Mouse (Mus musculus): ENCODE measurements around the gene Dok3.

The Dok3 gene

DNA sequence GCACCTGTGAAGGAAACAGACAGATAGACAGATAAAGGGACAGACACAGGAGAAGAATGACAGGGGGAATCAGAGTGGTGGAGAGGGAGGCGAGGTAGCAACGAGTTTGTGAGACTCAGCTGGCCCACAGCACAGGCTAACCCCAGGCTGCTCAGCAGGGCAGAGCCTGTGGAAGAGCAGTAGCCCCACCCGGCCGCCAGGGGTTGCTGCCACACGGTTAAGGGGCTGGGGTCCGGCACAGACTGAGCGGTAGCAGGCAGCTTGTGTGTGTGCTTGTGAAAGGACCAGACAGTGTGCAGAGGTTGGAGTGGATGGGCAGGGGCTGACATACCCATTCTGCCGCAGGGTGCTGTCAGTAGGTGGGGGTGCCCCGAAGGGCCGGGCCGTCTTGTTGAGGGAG lies 21.2 kb downstream of the Dok3 start:
- no peak for DNase-seq (ENCODE audit: low spot score)

DNA sequence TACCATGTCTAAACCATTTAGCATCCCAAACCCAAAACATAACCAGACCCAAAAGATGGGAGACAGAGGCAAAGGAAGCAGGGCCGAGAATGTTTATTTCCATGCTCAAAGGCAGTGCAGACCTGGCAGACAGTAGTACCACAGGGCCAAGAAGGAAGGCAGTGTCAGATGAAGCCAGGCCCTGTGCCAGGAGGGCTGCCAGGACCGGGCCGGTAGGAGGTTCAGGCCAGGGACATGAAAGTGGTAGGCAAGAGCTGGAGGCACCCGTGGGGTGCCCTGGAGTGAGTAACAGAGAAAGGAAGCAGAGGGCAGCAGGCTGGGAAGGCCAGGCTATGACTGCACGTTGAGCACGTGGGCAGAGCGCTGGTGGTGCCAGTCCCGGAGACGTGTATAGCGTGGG lies 22.4 kb downstream of the Dok3 start:
- no peak for DNase-seq (ENCODE audit: low spot score)

DNA sequence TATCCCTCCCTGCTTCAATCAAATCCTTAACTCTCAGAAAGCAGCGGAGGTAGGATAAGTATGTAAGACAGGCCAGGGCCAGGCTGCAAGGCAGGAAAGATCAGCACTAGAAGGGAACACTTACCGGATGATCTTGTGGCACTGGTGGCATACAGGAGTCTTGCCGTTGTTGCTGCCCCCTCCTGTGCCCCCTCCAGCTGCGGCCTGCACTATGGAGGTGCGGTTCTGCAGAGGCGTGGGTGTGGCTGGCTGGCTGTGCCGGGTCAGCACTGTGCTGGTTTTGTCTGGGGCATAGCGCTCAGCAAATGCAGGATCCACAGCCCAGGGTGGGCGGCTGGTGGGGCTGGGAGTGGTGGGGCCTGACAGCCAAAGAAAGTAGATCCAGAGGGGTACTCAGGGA lies 23.3 kb downstream of the Dok3 start:
- no peak for DNase-seq (ENCODE audit: low spot score)

DNA sequence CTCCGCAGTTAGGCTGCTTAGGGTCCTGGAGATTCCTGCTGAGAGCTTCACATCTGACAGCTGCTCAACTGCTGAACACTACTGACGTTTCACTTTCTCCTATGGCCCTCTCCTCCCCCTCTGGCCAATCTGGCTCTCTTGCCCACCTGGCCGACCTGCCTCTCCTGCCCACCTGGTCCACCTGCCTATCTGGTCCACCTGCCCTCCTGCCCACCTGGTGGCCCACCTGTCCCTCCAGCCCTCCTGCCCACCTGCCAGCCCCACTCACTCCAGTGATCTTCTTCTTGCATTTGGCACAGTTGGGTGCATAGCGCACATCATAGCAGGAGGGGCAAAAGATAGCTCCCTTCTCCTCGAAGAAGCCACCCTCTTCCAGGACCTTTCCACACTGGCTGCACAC lies 24.7 kb downstream of the Dok3 start:
- no peak for DNase-seq (ENCODE audit: low spot score)

DNA sequence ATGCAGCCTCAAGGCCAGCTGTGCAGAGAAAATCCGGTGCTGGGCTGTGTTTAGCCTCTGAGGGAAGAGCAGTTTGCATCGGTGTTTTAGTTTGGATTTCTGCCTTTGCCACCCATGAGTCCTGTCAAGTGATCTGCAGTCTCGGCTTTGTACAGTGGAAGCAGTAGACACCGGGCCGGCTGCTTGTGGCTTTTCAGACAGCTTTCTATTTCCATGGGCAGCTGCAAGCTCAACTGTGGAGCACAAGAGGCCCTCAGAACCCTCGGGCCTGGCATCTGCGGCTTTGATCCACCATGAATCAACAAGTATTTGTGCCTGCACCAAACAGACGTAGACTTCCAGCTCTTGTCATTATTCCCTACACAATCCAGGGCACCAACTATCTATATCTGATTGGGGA lies 26.7 kb downstream of the Dok3 start:
- DNase-seq (ENCODE audit: low spot score) = no peak

DNA sequence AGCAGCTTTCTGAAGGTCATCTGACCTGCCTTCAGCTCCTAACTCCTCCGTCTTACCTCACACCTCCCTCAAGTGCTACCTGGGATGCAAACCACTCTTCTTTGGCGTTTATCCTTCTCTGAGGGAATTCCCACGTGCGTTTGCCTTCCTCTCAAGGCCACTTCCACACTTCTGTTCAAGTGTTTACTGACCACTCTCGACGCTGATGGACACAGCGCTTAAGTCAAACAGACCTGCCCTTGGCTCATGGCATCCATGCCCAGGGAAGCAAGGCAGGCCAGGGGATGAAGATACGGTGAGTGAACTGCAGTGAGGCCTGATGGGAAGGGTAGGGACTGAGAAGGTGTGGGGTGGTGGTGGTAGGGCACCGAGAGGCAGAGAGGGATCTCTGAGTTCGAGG lies 28.5 kb downstream of the Dok3 start:
- no peak for DNase-seq (ENCODE audit: low spot score)

DNA sequence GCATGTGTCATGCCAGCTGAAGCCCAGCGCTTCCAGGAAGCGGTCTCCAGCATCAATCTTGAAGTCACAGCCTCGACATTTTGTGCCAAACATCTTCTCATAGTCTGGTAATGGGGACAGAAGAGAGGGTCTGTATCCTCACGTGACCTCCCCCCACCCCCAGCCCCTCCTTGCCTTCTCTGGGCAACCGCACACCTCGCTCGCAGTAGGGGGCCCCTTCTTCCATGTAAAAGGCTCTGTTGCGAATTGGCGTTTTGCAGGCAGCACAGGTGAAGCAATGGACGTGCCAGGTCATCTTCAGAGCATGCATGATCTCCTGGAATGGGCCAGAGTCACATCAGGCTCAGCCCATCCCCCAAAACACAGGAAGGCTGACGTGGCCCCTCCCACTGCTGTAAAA lies 30.2 kb downstream of the Dok3 start:
- no peak for DNase-seq (ENCODE audit: low spot score)

DNA sequence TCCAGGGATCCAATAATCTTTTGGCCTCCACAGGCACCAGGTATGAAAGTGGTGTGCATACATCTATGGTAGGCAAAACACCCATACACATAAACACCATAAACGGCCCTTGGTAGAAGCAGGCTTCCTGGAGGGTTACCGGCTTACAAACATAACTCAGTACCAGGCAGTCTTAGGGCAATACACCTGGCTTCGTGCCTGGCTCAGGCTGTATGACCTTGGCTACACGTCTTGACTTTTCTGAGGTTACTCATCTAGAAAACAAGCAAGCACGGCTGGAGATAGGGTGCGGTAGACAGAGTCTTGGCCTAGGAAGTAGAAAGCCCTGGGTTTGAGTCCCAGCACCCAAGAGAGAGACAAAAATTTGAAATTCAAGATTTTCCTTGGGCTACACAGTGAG lies 32.4 kb downstream of the Dok3 start:
- DNase-seq (ENCODE audit: low spot score) = no peak

DNA sequence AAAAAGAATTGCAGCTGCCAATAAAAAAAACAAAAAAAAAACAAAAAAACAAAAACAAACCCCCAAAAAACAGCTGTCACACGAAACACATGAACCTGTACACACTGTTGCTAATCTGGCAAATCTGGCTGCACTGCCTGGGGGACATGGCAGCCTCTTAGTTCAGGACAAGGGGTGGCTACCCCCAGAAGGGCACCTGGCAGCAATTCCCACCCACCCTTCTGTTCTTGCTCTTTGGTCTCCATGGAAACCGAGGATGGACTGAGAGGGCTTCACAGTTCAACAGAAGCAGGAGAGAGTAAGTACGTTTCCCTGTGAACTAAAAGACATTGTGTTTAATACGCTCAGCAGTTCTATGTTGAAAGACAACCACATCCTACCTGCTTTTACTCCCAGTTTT lies 33.4 kb downstream of the Dok3 start:
- no peak for DNase-seq (ENCODE audit: low spot score)

DNA sequence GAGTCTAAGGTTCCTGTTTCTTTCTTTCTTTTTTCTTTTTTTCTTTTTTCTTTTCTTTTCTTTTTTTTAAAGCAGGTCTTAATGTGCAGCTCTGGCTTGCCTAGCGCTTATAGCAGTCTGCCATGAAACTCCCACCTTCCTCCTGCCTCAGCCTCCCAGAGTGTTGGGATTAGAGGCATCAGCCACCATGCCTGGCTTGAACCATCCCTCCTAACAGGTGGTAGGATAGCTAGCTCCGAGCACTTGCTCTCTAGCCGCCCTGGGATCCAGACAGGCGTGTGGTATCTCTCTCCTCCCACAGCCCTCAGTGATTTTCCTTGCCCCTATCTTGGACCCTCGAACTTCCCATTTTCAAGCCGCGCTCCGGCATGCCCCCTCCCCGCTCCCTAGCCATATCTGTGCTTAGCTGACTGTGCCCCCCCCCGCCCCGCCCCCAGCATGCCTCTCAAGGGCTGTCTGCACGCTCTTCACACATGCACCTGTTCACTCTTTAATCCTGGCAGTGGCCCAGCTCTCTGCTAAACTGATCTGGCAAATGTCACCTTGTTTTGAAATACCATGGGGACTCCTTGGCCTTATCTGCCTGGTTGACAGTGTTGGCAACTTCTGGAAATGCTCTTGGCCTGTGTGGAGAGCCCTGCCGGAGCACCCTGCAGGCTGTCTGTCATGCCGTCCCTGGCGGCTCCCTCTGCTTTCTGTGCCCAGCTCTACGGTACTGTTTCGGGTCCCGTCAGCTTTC lies 34.0 kb downstream of the Dok3 start:
- DNase-seq (ENCODE audit: low spot score) = no peak

DNA sequence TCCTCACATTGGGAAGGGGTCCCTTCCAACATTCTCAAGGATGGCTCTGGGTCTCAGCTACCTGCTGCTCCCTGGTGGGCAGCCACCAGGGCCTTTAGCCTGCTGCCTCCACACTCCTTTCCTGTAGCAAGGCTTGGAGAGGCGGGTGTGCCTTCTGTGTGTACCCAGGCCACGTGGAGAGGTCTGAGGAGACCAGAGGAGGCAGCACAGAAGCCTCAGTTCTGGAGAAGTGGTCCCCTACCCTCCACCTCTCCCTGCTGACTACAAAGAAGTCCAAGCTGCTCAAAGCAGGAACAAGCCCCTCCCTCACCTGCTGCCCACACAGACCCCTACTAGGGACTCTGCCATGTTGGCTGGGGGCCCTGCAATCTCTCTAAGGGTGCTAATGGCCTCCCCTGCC lies 34.8 kb downstream of the Dok3 start:
- DNase-seq (ENCODE audit: low spot score) = no peak

DNA sequence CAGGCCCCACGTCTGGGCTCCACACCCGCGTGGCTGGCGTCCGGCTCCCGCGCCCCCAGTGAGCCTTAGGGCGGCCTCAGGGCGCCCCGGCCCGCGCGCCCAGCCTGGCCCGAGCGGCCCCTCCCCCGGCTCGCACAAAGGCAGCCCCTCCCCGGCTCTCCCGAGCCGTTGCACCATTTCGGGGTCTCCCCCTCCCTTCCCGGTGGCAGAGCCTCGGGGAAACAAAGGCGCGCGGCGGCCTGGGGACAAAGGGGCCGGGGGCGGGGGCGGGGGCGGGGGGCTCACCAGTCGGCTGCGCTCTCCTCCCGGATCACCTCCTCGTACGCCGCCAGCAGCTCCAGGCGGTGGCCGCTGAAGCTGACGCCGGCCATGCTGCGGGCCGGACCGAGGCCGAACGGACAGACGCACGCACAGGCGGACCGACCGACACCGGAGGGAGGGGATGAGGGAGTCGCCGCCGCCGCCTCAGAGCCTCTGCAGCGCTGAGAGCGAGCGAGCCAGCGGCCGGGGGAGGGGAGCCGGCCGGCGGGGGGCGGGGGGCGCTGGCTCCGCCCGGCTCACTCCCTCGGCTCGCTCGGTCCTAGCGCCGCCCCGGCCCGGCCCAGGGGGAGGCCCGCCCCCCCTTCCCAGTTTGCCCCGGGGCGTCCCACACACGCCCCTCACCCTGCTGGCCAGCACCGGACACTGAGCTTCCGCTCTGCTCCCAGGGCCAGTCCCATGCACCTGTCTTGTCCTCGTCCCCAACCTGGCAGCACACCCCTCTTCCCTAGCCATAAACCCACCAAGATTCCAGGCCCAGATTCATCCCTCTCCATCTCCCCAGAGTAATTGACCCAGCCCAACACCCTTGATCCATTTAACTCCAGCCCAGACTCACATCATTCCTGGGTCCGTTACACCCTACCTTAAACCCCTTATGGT lies 41.3 kb downstream of the Dok3 start, which contains the start of gene Dbn1:
Gene Dbn1 (minus strand): TSS at position 534 of the 921 bp plus-strand sequence.
- no peak for DNase-seq (ENCODE audit: low spot score)

DNA sequence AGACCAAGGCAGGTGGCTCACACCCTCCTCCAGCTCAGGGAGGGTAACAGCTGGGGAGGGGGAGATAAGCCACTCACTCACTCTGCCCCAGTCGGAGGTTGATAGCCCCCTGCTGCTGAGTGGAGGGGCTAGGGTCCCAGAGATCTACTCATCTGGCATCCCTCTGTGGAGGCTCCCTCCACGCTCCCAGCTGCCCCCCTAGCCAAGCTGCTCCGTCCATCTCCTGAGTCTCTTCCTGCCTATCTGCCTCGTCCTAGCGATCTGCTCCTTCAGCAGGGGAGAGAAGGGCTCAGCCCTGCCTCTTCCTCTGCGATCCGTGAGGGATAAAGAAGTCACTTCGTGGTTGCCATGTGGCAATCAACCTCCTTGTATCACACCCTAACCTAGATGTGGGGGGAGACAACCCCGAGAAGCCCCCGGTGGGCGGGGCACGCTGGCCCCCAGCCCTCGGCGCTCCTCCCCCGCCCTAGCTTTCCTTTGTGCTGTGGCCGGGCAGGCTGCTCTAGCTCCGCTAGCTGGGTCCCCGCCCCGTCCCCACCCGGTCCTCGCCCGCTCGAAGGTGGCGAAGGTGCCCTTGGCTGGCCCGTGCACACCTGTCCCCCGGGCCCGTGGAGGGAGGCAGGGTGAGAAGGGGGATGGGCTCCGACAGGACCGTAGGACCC lies 42.0 kb downstream of the Dok3 start:
- no peak for DNase-seq (ENCODE audit: low spot score)

DNA sequence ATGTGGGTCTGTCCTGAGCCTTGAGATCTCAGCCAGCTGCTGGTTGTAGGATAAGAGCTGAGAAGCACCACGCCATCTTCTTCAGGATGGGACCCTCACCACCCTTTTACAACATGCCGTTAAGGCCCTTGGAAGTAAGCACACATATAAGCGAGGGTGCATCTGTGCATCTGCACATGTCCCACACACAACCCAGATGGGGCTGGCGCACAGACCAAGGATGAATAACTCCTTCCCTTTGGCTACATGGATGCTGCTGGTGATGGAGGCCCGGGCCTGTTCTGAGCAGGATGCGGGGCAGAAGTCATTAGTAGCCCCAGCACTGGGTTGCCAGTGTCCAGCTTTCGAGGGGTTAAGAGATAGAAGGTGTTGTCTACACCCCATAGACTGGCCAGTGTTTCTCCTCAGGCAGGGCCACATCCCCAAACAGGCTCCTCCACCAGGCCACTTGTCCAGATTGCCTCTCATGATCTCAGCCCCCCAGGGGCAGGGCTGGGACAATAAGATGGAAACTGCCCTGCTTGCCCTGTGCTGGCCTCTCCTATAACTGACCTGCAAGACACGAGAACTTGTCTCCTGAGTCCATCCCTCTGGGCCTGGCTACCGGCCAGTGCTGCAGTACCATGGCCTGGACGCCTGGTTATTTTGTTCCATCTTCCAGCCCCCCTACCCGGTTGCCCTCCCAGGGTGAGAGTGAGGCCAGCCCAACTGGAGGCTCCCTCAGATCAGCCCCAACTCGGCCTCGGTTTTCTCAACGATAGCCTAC lies 42.9 kb downstream of the Dok3 start:
- DNase-seq (ENCODE audit: low spot score) = no peak

DNA sequence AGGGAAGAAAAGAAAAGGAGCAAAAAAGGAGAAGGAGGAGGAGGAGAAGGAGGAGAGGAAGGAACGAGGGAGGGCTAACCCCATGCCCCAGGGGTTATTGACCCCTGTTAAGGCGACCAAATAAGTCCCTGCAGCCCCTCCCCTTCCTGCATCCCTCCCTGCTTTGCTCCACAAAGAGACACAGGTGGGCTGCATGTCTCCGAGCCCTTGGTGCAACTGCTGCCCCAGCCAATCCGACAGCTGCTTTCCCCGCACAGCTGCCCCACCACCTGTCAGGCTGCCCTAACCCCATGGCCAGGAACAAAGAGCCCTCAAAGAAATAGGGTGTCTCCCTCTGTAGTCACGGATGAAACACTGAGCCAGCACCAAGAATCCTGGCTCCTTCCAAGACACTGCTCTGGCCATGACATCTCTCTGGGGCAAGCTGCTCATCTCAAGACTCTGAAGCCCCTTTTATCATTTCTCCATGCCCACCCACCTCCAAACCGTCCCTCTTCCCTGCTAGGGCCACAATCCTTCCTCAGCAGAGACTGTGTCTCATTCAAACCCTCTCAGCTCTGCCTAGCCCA lies 44.5 kb downstream of the Dok3 start:
- no peak for DNase-seq (ENCODE audit: low spot score)

DNA sequence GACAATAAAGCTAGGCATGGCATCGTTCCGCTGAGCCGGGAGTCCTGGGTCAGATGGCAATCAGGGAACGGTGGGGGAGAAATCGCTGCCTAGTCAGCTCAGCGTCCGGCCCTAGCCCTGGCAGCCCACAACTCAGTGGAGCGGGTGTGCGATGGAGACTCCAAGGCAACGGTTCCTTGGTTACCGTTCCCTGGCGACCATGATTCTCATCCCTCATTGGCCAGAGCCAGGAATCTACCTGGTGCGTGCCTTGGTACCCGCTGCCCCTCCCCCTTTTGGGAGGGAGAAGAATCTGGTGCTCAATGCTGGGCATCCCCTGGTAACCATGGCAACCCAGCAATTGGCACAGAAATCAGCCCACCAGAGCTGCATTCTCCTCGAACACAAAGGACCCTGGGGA lies 45.5 kb downstream of the Dok3 start:
- no peak for DNase-seq (ENCODE audit: low spot score)

DNA sequence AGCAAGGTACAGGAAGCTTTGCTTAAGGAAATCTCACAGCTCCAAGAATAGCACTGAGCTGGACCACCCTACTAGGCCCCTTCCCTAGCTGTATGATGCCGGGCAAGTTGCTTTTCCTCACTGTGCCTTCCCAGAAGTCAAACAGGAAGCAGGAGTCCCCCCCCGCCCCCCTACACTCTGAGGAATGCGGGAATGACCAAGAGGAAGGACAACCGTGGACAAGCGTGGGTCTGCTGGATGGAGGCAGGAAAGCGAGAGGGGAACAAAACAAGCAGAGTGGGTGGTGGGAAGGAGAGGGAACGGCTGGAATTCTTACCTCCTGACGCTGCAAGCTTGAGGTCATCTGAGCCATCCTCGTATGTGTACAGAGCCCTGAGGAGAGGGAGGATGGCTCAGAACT lies 46.0 kb downstream of the Dok3 start:
- no peak for DNase-seq (ENCODE audit: low spot score)

DNA sequence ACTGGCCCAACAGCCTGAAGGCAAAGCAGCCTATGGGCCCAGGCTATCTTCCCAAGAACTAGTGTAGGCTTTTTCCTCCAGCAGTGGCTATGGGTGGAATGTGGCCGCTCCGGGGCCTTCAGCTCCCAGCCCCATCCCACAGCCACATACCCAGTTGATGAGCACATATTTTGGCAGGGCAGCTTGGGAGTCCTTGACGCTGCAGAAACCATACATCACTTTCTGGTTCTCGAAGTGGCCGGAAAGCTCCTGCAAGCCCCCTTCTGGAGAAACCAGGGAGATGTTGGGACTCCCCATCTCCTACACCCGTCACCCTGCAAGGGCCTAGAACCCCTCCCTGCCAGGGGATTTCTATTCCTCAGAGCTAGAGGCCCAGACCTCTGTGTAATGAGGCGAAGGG lies 46.6 kb downstream of the Dok3 start:
- no peak for DNase-seq (ENCODE audit: low spot score)

DNA sequence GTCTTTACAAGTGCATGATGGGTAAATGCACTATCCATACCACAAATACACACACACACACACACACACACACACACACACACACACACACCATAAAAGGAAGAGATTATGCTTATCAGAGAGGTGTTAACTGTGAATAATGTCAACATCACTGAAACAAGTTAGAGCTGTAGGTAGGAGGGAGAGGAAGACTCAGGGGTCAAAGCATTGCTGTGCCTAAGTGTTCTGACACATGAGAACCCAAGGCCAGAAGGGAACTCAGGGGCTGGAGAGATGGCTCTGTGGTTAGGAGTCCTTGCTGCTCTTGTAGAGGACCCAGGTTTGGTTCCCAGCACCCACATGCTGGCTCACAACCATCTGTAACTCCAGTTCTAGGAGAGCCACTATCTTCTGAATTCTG lies 49.2 kb downstream of the Dok3 start:
- DNase-seq (ENCODE audit: low spot score) = no peak

DNA sequence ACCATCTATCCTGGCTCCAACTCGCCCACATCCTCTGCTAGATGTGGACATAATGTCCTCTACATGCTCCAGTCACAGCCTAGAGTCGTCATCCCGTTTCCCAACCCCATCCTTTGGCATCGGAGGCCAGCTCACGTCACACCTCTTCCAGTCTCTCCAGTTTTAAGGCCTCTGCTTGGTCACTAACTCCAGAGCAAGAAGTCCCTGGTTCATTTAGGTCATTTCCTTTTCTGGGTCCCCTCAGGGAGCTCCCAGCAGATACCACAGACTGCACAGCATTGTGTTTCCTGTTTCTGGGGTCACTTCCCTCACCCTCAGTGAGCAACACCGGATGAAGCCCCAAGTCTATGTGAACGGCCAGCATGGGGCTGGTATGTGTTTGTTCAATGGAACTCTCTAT lies 50.1 kb downstream of the Dok3 start:
- no peak for DNase-seq (ENCODE audit: low spot score)

DNA sequence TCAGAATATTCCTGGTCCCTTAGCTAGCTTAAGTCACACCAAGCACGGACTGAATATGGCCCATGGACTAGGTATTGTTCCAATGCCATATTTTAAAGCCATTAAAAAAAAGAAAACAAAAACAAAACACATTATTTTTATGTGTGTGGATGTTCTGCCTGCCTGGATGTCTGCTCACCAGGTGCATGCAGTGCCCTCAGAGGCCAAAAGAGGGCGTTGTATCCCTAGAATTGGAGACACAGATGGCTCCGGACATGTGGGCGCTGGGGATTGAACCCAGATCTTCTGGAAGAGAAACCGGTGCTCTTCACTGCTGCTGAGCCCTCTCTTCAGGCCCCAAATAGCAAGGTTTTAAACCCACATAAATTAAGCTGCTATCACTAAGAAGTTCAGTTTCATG lies 51.1 kb downstream of the Dok3 start:
- DNase-seq (ENCODE audit: low spot score) = no peak

DNA sequence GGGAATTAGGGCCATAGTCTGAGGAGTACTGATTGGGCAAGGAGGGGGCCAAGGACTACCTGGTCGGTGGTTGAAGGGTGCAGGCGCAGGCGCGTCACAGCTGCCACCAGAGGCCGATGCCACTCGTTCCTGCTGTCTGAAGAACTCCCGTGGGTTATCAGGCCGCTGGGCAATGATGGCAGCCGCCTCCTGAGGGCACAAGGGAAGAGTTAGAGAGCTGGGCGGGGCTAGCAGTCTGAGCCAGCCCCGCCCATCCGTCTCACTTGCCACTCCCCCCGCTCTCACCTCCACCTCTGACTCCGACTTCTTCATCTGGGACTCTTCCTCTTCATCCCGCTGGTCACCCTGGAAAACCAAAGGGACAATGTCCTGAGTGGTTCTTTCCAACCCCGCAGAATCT lies 51.6 kb downstream of the Dok3 start:
- no peak for DNase-seq (ENCODE audit: low spot score)

All from ovary, adult 18-20 months (tissue).